Mouse (Mus musculus) kidney, embryonic 14.5 days (tissue): ENCODE measurements around the gene Ltbp4. TPM values are rescaled to one million over a fixed set of nuclear protein-coding genes. Genes with fewer than 3 reads are reported as not detected.

Experiments
- ATAC-seq: fragments of 200-750 bp; cut with Nextera tagmentation; 2 replicates; pipeline ENCODE4 v1.8.0; 2017; ENCODE audit warnings: moderate number of reproducible peaks, mild to moderate bottlenecking, moderate TSS enrichment, moderate library complexity; ENCODE audit not compliant: low FRiP score, low TSS enrichment
- H3K27ac ChIP-seq: fragments of 300-500 bp; sonication (generic); 2 replicates; pipeline ENCODE4 v1.5.1; 2014; ENCODE audit warnings: low read depth, mild to moderate bottlenecking, low read length, moderate library complexity, mixed read lengths
- H3K27me3 ChIP-seq: fragments of 300-500 bp; sonication (generic); 2 replicates; pipeline ENCODE4 v1.6.1; 2014; ENCODE audit warnings: mild to moderate bottlenecking, low read length; ENCODE audit not compliant: control insufficient read depth, insufficient read depth
- H3K36me3 ChIP-seq: fragments of 300-500 bp; sonication (generic); 2 replicates; pipeline ENCODE4 v1.6.1; 2014; ENCODE audit warnings: low read length, mixed read lengths; ENCODE audit not compliant: control insufficient read depth, insufficient read depth
- H3K4me1 ChIP-seq: fragments of 300-500 bp; sonication (generic); 2 replicates; pipeline ENCODE4 v1.6.1; 2014; ENCODE audit warnings: low read length, mixed read lengths; ENCODE audit not compliant: control insufficient read depth, insufficient read depth
- H3K4me2 ChIP-seq: fragments of 300-500 bp; sonication (generic); replicated peaks from 2 replicates; pipeline ENCODE4 v1.6.1; 2014; ENCODE audit warnings: low read depth, mild to moderate bottlenecking, low read length
- H3K4me3 ChIP-seq: fragments of 300-500 bp; sonication (generic); 2 replicates; pipeline ENCODE4 v1.5.1; 2014; ENCODE audit warnings: mild to moderate bottlenecking, low read length
- H3K9ac ChIP-seq: fragments of 300-500 bp; sonication (generic); 2 replicates; pipeline ENCODE4 v1.6.1; 2014; ENCODE audit warnings: low read depth, mild to moderate bottlenecking, low read length, moderate library complexity
- H3K9me3 ChIP-seq: fragments of 300-500 bp; sonication (generic); 2 replicates; pipeline ENCODE4 v1.6.1; 2016; ENCODE audit warnings: low read length; ENCODE audit not compliant: control insufficient read depth
- WGBS: fragments of 180-500 bp; shearing (Covaris S2); extraction: QIAGEN DNeasy Blood & Tissue Kit; methylation state at CpG from one replicate; pipeline ENCODE4 v1.1.7; 2014; 5-methylcytosine and 5-hydroxymethylcytosine counted together
- polyA plus RNA-seq: library from polyadenylated mRNA; unstranded; fragments of >200 nt; fragmentation: Nextera tagmentation; extraction: Ambion mirVana; gene quantifications from 2 replicates; pipeline ENCODE4 v1.2.1, GENCODE M21; 2014

The Ltbp4 gene
- 23.4 and 26.0 TPM in 2 replicates for polyA plus RNA-seq

DNA sequence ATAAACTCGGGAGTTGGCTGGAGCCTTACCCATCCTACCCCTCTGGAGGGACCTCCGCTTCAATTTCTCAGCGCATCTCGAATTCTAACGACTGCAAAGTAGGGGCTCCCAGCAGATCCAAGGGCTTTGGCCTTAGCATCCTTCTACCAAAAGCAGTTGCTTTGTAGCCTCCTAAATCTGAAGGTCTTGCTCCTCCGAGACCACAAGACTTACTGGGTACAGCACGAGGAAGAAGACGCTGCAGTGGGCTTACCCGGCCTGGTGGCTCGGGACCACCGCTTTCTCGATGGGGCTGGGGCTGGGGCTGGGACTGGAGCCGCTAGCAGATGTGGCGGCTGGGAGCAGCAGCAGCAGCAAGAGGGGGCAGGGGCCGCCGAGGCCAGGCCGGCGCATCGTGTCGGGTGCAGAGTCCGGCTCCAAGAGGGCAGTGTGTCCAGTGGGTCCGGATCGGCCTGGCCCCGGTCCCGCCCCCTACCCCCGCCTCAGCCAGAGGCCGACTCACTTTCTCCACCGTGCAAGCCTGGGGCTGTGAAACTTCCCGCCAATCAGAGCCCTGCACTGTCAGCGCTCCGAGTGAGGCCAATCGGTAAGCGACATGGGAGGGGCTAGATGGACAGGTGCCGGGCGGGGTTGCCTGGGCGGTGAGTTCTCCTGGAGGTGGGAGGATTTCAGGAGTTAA lies at the start of gene Ltbp4:
TSS of gene Ltbp4 (minus strand) at position 518 of the 679 bp plus-strand sequence.
- H3K4me3 ChIP-seq: peak within 1 kb of the TSS; percentile 37
- H3K9ac ChIP-seq: peak within 1 kb of the TSS; percentile 40; the same call in 1 of the 2 replicates
- peaks cover 32% of the 10 kb centered on the region for H3K4me1 ChIP-seq
- whole genome bisulfite sequencing: 2% methylated on average over 35 of the region's 36 CpGs
- H3K4me2 ChIP-seq: peak within 1 kb of the TSS; percentile 66
- peak; percentile 71 for ATAC-seq
- peaks cover 66% of the 10 kb centered on the region for H3K27me3 ChIP-seq
- peaks cover 4% of the 10 kb centered on the region; the same call in 1 of the 2 replicates for H3K36me3 ChIP-seq
- no peak within 1 kb of the TSS for H3K27ac ChIP-seq
- no peaks in the 10 kb centered on the region for H3K9me3 ChIP-seq

DNA sequence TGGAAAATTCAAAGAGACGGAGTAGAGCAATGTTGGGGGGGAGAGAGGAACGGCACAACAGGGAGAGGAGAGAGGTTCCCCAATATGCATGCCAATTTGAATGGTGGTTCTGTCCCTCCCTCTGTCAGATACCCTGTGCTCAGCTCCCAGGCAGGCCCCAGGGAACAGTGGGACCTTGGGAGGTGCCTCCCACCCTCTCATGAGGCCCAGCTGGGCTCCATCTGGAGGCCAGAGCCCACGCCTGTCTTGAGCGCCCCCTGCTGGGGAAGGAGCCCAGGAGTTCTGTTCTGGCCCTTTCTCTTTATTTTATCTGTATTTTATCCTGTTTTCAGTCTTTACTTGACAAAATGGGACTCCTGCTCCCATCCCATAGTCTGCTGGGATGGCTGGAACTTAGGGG lies 47.2 kb upstream of the Ltbp4 start:
- H3K27ac ChIP-seq: no peak overlapping the region
- no peaks in the 10 kb centered on the region for H3K4me1 ChIP-seq
- 37% methylated on average over 4 of the region's 4 CpGs for WGBS
- no peak overlapping the region for H3K4me2 ChIP-seq
- H3K27me3 ChIP-seq: no peaks in the 10 kb centered on the region
- H3K4me3 ChIP-seq: no peak overlapping the region
- no peak overlapping the region for H3K9ac ChIP-seq
- peak; percentile 79 for ATAC-seq
- H3K9me3 ChIP-seq: no peaks in the 10 kb centered on the region
- H3K36me3 ChIP-seq: no peaks in the 10 kb centered on the region

DNA sequence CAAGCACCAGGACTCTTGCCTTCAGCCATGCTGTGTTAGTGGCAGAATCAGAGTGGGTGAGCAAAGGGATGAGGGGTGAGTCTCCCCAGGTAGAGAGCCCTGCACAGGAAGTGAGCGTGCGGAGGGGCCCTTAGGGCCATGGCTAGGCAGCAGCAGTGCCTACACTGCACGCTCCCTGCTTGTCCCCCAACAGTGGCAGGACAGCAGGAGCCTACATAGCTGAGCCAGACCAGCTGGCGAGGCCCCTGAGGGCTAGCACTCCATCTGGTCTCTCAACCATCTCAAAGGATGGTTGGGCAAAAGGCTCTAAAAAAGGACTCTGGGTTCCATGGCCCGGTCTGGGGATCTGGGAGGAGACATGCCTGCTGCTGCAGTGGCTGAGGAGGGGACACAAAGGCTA lies 46.6 kb upstream of the Ltbp4 start:
- Histone ChIP-seq H3K27ac (no peak overlapping the region), H3K9ac (no peak overlapping the region), H3K27me3 (no peaks in the 10 kb centered on the region), H3K9me3 (no peaks in the 10 kb centered on the region), H3K36me3 (no peaks in the 10 kb centered on the region), H3K4me1 (no peaks in the 10 kb centered on the region), H3K4me3 (no peak overlapping the region), H3K4me2 (no peak overlapping the region)
- no peak for ATAC-seq
- WGBS: 72% methylated on average over 5 of the region's 5 CpGs

DNA sequence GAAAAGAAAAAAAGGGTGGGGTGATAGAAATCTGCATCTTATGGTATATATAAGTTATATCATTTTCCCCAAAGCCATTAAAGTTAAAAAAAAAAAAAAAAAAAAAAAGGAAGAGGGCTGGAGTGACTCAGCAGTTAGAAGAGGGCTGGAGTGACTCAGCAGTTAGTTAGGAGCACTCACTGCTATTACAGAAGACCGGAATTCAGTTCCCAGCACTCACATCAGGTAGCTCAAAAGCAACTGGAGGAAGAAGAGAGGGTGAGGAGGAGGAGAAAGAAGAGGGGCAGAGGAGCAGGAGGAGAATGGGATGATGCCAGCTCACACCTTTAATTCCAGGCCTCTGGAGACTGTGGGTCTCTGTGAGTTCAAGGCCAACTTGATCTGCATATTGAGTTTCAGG lies 45.7 kb upstream of the Ltbp4 start:
- 74% methylated on average over 1 of the region's 1 CpGs for WGBS

DNA sequence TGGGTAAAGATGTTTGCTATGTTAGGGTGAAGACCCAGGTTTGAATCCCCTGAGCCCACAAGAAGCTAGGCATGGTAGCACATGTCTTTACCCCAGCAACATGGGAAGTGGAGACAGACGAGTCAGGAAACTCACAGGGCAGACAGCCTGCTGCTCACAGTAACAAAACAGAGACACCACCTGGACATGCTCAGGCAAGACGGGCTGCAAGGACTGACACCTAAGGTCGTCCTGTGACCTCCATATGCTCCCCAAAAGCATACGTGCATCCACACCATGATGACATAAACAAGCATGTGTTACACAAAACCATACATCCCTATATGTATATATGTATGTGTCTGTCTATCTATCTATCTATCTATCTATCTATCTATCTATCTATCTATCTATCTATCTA lies 44.1 kb upstream of the Ltbp4 start:
- no peaks in the 10 kb centered on the region for H3K36me3 ChIP-seq
- H3K27me3 ChIP-seq: peaks cover 11% of the 10 kb centered on the region

More for the DNA sequence above, 45.7 kb upstream of the Ltbp4 start:
- no peak for ATAC-seq
- Histone ChIP-seq H3K4me1 (no peaks in the 10 kb centered on the region), H3K36me3 (no peaks in the 10 kb centered on the region), H3K4me3 (no peak overlapping the region), H3K27me3 (no peaks in the 10 kb centered on the region), H3K9ac (no peak overlapping the region), H3K4me2 (no peak overlapping the region), H3K27ac (no peak overlapping the region), H3K9me3 (no peaks in the 10 kb centered on the region)

DNA sequence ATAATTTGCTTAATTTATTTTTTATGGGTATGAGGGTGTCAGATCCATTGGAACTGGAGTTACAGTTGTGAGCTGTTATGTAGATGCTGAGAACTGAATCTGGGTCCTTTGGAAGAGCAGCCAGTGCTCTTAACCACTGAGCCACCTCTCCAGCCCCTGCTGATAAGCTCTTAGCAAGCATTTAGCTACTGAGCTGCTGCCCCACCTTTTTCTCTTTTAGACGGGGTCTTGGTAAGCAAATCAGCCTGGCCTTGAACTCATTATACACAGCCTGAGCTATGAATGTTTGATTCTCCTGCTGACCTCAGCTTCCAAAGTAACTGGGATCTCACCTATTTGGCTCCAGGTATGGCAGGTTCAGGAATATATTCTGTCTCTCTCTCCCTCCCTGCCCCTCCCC lies 43.5 kb upstream of the Ltbp4 start:
- Histone ChIP-seq H3K4me3 (no peak overlapping the region), H3K4me2 (no peak overlapping the region), H3K27me3 (peaks cover 13% of the 10 kb centered on the region), H3K4me1 (no peaks in the 10 kb centered on the region), H3K9ac (no peak overlapping the region), H3K27ac (no peak overlapping the region), H3K9me3 (no peaks in the 10 kb centered on the region), H3K36me3 (no peaks in the 10 kb centered on the region)
- 47% methylated on average over 1 of the region's 1 CpGs for WGBS
- ATAC-seq: no peak

More for the DNA sequence above, 44.1 kb upstream of the Ltbp4 start:
- no peak overlapping the region for H3K27ac ChIP-seq
- no peak overlapping the region for H3K4me2 ChIP-seq
- H3K9ac ChIP-seq: no peak overlapping the region
- H3K4me3 ChIP-seq: no peak overlapping the region
- 64% methylated on average over 4 of the region's 4 CpGs for WGBS
- ATAC-seq: no peak
- no peaks in the 10 kb centered on the region for H3K9me3 ChIP-seq
- no peaks in the 10 kb centered on the region for H3K4me1 ChIP-seq

DNA sequence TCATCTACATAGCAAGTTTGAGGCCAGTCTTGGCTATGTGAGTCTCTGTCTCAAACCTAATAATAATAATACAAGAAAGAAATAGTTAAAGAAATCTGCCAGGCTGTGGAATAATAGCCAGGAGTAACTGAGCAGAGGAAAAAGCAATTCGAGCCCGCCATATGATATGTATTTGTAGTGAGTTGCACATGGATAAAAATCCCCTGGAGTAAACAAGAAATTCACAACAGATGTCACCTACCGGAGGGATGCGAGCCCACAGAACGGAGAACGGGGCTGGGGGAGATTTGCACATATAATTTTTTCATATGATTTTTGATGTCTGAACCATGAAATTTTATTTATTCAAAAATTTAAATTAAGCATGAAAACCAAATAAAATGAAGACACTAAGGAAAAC lies 42.3 kb upstream of the Ltbp4 start:
- H3K9me3 ChIP-seq: no peaks in the 10 kb centered on the region
- H3K36me3 ChIP-seq: no peaks in the 10 kb centered on the region
- ATAC-seq: no peak
- H3K9ac ChIP-seq: no peak overlapping the region
- peaks cover 23% of the 10 kb centered on the region for H3K27me3 ChIP-seq
- no peak overlapping the region for H3K27ac ChIP-seq
- no peak overlapping the region for H3K4me2 ChIP-seq
- no peaks in the 10 kb centered on the region for H3K4me1 ChIP-seq
- 89% methylated on average over 6 of the region's 6 CpGs for WGBS
- H3K4me3 ChIP-seq: no peak overlapping the region

DNA sequence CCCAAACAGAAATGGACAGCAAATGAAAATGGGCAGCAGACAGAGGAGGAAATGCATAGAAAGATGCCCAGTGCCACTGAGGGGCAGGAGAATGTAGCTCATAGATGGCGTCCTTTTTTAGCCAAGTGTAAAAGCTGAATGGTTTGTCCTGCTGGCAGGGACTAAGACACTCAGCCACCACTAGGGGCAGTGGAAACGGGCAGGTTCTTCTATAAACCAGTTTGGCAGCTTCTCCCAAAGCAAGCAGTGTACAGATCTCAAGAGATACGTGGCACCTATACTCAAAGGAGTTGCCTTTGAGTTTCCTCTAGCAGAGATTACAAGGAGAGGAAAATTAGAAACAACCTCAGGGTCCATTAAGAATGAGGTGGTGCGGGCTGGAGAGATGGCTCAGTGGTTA lies 40.9 kb upstream of the Ltbp4 start:
- no peaks in the 10 kb centered on the region for H3K4me1 ChIP-seq
- ATAC-seq: no peak; the same call in 1 of the 2 replicates
- H3K9me3 ChIP-seq: no peaks in the 10 kb centered on the region
- H3K4me2 ChIP-seq: no peak overlapping the region
- no peaks in the 10 kb centered on the region for H3K36me3 ChIP-seq
- no peak overlapping the region for H3K9ac ChIP-seq
- WGBS: 21% methylated on average over 4 of the region's 4 CpGs
- H3K4me3 ChIP-seq: no peak overlapping the region
- peaks cover 35% of the 10 kb centered on the region for H3K27me3 ChIP-seq
- H3K27ac ChIP-seq: no peak overlapping the region

DNA sequence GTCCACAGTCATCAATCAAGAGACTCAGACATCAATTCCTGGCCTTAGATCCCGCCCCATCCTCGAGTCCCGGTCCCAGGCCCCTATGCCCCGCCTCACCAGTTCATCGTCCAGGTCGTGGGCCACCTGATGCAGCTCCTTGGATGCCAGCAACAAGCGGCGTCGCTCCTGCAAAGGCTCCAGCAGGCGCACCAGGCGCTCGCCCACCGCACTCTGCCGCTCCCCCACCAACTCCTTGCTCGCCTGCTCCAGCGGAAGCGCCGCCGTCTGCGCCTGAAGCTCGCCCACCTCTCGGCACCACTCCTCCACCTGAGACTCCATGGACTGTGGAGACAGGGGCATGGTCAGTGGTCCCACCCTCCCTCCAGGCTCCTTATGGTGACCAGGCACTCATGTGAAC lies 37.8 kb upstream of the Ltbp4 start:
- Histone ChIP-seq H3K4me2 (peak overlapping the region; percentile 22; the same call in 1 of the 2 replicates), H3K4me1 (no peaks in the 10 kb centered on the region), H3K27ac (no peak overlapping the region), H3K4me3 (peak overlapping the region; percentile 7), H3K27me3 (peaks cover 64% of the 10 kb centered on the region), H3K9ac (no peak overlapping the region), H3K36me3 (no peaks in the 10 kb centered on the region), H3K9me3 (peaks cover 1% of the 10 kb centered on the region)
- no peak for ATAC-seq
- WGBS: under 1% methylated on average over 21 of the region's 22 CpGs
